Mouse (Mus musculus) Patski (cell line): ENCODE results near the gene Krtap11-1. TPM values are rescaled to one million over a fixed set of nuclear protein-coding genes. Genes with fewer than 3 reads are reported as not detected.

Experiments used
- ATAC-seq: fragments of 100-300 bp; one replicate; pipeline ENCODE4 v1.8.0; 2021
- CTCF ChIA-PET: fragments of 350-600 bp; sonication (Branson Sonifier 250); formaldehyde crosslinking; loops from one replicate; lab custom pipeline; 2022; ENCODE audit warnings: inconsistent platforms; lab: Charles Lee
- POLR2A ChIA-PET: fragments of 350-600 bp; sonication (Branson Sonifier 250); formaldehyde crosslinking; loops from one replicate; lab custom pipeline; 2022; ENCODE audit warnings: antibody characterized with exemption, inconsistent platforms; lab: Charles Lee
- DNase-seq: peaks from one replicate; pipeline ENCODE4 v3.0.0-alpha.2; 2011; ENCODE audit warnings: low read depth, low spot score
- H3K27me3 ChIP-seq: fragments of 371-371 bp; one replicate; pipeline ENCODE4 v1.5.1; 2021
- CTCF ChIP-seq: fragments of 100-300 bp; IDR thresholded peaks from one replicate; pipeline ENCODE4 v1.5.1; 2021
- in situ Hi-C: fragments of 300-500 bp; cut with MboI; formaldehyde crosslinking; loops from 3 replicates; pipeline ENCODE4 v1.11.1; 2018; ENCODE audit warnings: low pct_unique_long_range_greater_than_20kb, mixed read lengths
- polyA plus RNA-seq: library from polyadenylated mRNA; unstranded; gene quantifications from one replicate; pipeline ENCODE4 v1.2.3, GENCODE M21; 2021

The Krtap11-1 gene
- not detected for polyA plus RNA-seq

DNA sequence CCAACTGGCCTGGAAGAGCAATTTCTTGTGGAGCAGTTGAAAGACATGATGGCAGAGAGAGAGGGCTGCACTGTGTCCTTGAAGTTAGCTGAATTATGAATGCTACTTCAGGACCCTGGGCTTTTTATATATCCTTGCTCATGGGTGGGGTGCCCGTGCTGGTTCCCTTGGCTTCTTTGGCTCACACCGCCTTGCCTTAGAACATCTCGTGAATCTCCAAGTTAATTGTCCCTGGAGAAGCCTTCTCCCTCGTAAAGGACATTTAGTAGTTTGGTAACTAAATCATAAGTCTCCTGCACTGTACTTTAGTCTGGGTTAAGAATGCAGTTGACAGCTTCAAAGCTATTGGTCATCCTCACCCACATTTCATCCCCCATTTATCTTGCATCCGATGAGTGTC lies at the start of gene Krtap11-1:
Krtap11-1 (minus strand) TSS at position 101 of the 400 bp plus-strand sequence.
- TF ChIP-seq CTCF = no peak

DNA sequence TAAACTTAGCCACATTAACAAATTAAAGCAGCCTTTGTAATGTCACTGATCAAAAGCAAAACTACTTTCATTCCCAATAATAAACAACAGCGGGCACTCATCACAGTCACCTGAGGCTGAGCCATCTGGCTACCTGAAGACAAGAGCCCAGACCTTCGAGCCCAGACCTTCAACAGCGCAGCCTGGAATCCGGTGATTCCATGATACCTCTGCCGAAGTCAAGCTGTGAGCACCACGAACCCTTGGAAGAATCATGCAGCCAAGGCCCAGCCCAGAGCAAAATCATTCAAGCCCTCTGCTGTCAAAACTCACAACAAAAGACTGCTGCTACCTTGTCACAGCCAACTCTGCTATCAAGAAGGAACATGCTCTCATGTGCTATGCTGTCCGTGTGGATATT lies 47.2 kb upstream of the Krtap11-1 start:
- DNase-seq = no peak
- ATAC-seq = no peak
- CTCF ChIA-PET = interaction anchor here (1.3 kb wide), 1 partner anchor 13 kb away, joined by 3 read pairs; no protein-coding TSS in a partner anchor
- no peaks in the 10 kb centered on the region for H3K27me3 ChIP-seq
- in situ Hi-C loops = no loop called here
- no peak for TF ChIP-seq CTCF
- POLR2A ChIA-PET = no interaction called here

More for the DNA sequence above, at the start of gene Krtap11-1:
- ChIA-PET POLR2A (no interaction called here), CTCF (no interaction called here)
- no peak for DNase-seq
- in situ Hi-C loops = no loop called here
- no peaks in the 10 kb centered on the region for H3K27me3 ChIP-seq
- no peak for ATAC-seq

DNA sequence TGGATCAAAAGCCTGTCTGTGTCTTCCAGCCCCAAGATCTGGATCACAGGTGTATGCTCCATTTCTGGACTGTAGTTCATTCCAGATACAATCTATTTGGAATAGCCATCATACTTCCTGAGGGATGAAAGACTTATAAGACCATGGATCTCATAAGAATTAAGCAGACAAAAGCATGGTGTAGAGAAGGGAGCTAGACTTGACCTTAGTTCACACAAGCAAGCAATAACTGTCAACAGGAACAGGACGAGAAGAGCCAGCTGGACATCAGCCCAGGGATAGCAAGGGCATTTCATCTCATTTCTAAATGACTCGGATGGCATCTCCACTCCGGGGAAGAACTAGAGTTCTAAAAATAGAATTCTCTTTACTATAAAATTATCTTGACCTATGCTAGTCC lies 46.3 kb upstream of the Krtap11-1 start:
- ChIA-PET CTCF (interaction anchor here (1.3 kb wide), 1 partner anchor 12 kb away, joined by 3 read pairs; no protein-coding TSS in a partner anchor), POLR2A (no interaction called here)
- in situ Hi-C loops = no loop called here
- ATAC-seq (no peak), DNase-seq (no peak)
- H3K27me3 ChIP-seq = no peaks in the 10 kb centered on the region
- no peak for TF ChIP-seq CTCF

DNA sequence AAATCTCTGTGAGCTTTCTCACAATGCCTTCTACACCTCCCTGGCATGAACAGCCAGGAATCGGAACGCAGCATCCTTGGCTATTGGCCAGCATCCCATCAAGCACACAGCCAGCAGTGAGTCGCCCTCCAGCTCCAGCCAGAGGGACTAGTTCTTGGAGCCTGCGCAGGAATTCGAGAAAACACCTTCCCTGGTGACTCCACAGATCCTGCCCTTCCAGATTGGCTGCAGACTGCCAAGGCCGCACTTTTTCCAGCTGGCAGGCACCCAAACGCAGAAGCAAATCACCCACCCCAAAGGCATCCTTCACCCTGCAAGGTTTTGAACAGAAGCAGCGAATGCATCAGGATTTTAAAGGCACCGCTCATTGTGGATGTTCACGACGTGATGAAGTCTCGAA lies 42.7 kb upstream of the Krtap11-1 start:
- ATAC-seq (no peak), DNase-seq (no peak)
- H3K27me3 ChIP-seq = no peaks in the 10 kb centered on the region
- in situ Hi-C loops = no loop called here
- ChIA-PET POLR2A (interaction anchor here (0.6 to 0.8 kb wide), 2 partner anchors 9 to 1669 kb away, joined by 3 read pairs; no protein-coding TSS in a partner anchor), CTCF (no interaction called here)
- no peak for TF ChIP-seq CTCF

DNA sequence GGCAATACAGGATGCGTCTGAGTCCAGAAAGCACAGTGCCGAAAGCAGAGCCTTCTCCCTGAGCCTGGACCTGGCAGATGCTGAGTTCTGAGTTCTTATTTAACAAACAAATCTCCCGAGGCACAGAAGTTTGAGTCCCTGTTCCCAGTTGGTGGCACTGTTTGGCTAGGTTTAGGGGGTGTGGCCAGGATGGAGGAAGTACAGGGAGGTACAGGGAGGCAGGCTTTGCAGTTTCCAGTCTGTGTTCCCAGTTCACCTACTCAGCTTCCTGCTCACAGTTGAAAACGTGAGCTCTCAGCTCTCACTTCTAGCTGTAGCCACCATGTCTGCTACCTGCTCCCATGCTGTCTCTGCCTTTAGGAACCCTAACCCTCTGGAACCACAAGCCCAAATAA lies 37.8 kb upstream of the Krtap11-1 start:
- DNase-seq (no peak), ATAC-seq (no peak)
- CTCF ChIA-PET = no interaction called here
- no peak for TF ChIP-seq CTCF
- in situ Hi-C loops = no loop called here
- H3K27me3 ChIP-seq = no peaks in the 10 kb centered on the region
- POLR2A ChIA-PET = no interaction called here

DNA sequence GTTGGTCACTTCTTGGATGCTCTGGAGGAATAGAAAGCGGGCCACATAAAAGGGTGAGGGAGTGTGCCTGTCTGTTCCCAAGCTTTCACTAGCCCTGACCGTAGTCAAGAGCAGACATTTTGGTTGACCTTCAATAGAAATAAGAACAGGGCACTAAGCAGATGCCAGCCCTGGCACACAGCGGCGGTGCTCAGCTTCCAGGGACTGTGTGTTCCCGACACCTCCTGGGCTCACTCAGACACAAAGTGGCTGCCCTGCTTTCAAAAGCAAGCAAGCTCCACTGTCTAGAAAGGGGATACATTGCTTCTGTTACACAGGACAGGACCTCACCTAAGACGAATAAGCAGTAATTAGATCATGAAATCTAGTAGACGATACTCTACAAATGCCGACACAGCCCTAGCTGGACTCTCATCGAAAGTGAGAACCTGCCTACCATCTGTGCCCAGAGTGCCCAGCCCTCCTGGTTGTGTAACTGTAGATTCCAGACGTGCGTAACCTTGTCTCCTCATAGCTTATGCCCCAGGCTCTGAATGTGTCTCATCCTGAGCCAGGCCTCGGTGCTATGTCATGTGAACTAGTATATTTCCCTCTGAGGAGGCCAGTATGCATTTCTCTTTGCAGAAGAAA lies 37.3 kb upstream of the Krtap11-1 start:
- ATAC-seq (no peak), DNase-seq (no peak)
- in situ Hi-C loops = no loop called here
- H3K27me3 ChIP-seq = no peaks in the 10 kb centered on the region
- POLR2A ChIA-PET = no interaction called here
- CTCF ChIA-PET = no interaction called here
- no peak for TF ChIP-seq CTCF

DNA sequence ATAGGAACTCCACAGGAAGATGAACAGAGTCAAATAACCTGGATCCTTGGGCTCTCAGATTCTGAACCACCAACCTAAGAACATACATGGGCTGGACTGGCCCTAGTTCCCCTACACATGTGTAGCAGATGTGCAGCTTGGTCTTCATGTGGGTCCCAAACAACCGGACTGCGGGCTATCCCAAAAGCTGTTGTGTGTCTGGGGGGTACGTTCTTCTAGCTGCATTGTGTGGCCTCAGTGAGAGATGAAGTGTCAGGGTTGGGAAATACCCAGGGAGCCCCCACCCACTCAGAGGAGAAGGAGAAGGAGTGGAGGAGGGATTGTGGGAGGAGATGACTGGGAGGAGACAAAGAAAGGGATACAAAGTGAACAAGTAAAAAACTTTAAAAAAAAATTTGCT lies 36.0 kb upstream of the Krtap11-1 start:
- no peaks in the 10 kb centered on the region for H3K27me3 ChIP-seq
- no peak for DNase-seq
- in situ Hi-C loops = no loop called here
- ChIA-PET POLR2A (no interaction called here), CTCF (no interaction called here)
- no peak for ATAC-seq
- no peak for TF ChIP-seq CTCF

DNA sequence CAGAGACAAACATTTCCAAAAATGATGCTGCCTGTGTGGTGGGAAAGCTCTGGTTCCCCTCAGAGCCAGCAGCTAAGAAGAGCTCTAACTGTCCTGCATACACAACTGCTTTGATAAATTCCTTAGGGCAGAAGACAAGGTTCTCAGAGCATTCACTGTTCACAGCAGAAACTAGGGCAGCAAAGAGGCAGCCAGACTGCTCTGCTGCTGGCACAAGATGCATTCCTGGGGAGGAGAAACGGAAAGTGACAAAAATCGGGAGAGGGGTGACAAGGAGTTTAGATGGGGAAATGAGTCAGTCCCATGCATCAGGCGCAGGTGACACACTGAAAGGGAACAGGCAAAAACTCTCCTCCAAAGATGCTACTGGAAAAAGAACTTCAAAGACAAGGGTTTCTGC lies 16.2 kb upstream of the Krtap11-1 start:
- no peaks in the 10 kb centered on the region for H3K27me3 ChIP-seq
- DNase-seq (no peak), ATAC-seq (no peak)
- in situ Hi-C loops = no loop called here
- POLR2A ChIA-PET = no interaction called here
- CTCF ChIA-PET = no interaction called here
- TF ChIP-seq CTCF = no peak

DNA sequence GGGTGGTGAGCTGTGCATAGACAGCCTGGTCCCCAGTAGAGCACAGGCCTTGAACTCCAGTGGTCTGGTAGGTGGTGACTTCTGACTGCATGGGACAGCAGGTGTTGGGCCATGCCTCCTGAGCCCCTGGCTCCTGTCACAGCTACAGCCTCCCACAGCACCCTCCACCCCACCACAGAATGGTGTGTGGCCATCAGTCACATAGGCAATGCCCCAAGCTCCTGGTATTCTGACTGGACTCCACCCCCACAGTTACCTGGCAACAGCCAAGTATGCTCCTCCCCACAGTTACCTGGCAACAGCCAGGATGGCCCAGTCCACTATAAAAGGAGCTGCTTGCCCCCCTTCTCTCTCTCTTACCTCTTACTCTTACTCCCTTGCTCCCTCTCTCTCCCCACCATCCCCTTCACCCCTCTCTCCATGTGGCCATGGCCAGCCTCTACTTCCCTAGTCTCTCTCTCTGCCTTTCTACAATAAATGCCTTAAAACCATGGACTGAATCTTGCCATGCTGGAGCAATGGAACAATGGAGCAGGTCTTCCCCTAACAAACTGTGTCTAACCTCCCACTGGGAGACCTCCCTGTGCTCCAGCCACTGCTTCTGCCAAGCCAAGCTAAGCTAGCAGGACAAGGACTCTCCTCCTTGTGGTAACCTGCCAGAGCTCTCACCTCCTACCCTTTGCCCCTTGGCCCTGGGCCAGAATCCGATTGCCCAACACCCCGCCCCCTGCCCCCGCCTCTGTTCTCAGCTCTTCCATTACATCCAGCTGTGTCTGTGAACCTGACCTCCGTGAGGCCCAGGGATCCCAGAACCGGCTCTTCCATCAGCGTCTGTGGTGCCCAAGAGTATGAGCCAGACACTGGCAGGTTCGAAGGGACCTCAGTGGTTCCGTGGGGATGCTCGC lies 14.9 kb upstream of the Krtap11-1 start:
- in situ Hi-C loops = no loop called here
- H3K27me3 ChIP-seq = no peaks in the 10 kb centered on the region
- DNase-seq (no peak), ATAC-seq (no peak)
- no peak for TF ChIP-seq CTCF
- ChIA-PET CTCF (no interaction called here), POLR2A (no interaction called here)

DNA sequence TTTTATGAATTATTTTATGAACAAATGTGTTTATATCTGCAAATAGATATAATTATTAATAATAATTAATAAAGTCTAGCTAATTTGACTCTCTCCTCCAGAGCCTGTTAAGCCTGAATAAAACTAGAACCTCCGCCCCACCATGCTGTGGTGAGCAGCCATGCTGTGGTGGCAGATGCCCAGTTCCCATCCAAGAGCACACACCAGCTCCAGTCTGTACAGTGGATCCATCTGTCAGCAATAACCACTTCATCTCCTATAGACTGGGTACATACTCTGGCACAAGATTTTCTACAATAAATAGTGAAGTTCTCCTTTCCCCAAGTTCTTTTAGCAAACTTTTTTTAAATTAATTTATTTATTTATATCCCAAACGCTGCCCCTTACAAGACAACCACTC lies 10.7 kb upstream of the Krtap11-1 start:
- no peak for TF ChIP-seq CTCF
- in situ Hi-C loops = no loop called here

DNA sequence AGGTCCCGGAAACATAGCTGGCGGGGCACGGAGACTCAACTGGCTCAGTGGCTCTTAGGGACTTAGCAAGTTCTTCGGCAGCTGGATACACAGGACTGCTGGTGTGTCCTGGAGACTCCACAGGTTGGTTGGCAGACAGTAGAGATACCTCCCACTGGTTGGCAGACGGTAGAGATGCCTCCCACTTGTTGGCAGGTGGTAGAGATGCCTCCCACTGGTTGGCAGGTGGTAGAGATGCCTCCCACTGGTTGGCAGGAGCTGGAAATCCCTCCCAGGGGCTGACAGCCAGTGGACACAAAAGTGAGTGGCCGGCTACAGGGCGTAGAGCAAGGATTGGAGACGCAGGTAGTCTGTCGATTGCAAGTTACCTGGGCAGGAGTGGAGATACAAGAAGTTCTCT lies 467 bp downstream of the Krtap11-1 start:
- no peak for TF ChIP-seq CTCF
- POLR2A ChIA-PET = no interaction called here
- ATAC-seq (no peak), DNase-seq (no peak)
- CTCF ChIA-PET = no interaction called here
- no peaks in the 10 kb centered on the region for H3K27me3 ChIP-seq
- in situ Hi-C loops = no loop called here

More for the DNA sequence above, 10.7 kb upstream of the Krtap11-1 start:
- ATAC-seq = no peak
- no peak for DNase-seq
- H3K27me3 ChIP-seq = peaks cover 2% of the 10 kb centered on the region
- ChIA-PET CTCF (no interaction called here), POLR2A (no interaction called here)
